Mouse (Mus musculus): ENCODE measurements around the gene Tpbgl.
A peak's percentile ranks its signal among the peaks of the same experiment; 100 is the strongest.

Gene Tpbgl

GRCm38 (mm10) chr7:99642078-99642477 lies 15.2 kb upstream of the Tpbgl start:
- DNase-seq (ENCODE audit: low spot score in 2 of 2): no peak

- DNase-seq (ENCODE audit: low spot score in 2 of 2): no peak
Measured at GRCm38 (mm10) chr7:99641245-99641644, 14.3 kb upstream of the Tpbgl start.

DNA sequence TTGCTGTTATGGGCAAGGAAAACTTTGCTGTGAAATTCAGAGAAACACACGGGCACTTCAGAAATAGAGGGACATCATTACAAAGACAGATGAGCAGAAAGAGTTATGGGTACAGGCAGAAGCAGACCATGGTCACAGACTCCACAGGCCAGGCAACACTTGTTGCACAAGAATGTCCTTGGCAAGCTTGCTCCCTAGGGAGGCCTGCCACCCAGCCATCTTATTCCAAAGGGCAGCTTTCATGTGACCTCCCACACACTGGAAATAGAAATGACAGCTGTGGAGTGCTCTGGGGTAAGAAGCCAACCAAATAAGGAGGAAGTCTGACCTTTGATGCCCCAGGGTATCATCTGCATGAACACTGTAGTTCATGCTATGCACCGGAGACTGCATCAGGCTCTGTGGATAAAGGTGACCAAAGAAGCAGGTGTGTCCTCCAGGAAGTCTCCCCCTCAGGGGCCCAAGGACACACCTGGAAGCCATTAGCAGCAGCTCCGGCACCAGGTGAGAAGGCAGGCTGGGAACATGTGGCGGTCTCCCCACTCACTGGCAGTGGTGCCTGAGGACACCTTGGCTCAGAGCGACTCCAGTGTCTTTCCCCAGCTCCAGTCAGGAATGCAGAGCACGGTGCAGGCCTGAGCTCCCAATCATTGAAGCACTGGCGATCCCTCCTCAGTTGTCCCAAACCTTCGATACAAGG lies 7.2 kb upstream of the Tpbgl start:
- DNase-seq (ENCODE audit: low spot score in 2 of 2): no peak

- no peak for DNase-seq (ENCODE audit: low spot score in 2 of 2)
Measured at GRCm38 (mm10) chr7:99632286-99632685, 5.4 kb upstream of the Tpbgl start.

DNA sequence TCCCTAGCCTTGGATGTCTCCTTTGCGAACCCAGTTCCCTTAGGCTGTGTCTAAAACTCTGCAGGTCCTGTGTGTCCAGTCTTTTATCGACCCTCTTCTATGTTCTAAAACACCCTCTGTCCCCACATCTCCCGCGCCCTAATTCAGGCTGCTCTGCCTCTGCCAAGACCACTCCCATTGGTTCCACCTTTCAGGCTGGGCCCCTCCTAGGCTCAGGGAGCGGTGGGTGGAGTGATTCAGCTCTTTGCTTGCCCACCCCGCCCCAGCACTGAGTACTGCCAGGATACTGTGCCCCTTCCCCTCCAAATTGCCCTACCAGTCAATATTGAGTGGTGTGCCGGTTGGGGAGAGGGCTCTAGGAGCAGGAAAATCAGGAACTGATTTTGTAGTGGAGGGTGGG lies 463 bp upstream of the Tpbgl start:
- no peak for DNase-seq (ENCODE audit: low spot score in 2 of 2)

DNA sequence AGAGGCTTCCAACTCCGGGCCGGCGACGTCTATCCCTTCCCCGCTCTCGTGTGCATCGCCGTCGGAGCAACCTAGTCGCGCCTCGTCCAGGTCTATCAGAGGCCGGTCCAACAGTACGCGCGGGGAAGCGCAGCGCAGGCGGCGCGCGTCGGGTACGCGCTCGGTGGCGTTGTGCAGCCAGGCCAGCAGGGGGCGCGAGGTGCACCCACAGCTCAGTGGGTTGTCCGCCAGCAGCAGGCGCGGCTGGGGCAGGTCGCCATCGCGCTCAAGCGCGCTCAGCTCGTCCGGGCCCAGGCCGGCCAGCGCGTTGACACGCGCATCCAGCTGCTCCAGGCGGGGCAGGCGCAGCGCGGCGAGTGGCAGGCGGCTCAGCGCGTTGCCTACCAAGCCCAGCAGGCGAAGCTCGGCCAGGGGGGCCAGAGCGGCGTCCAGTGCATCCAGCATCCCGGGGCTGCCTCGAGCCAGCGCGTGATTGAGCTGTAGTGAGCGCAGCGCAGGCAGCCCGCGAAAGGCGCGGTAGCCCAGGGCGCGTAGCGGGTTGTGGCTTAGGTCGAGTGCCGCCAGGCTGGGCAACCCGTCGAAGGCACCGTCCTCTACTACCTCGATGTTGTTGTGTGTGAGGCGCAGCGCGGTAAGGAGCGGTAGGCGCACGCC lies 1.1 kb downstream of the Tpbgl start:
- peak; percentile 88 to 91 for DNase-seq (ENCODE audit: low spot score in 2 of 2)

- DNase-seq (ENCODE audit: low spot score in 2 of 2): peak; percentile 33 to 34
Measured at GRCm38 (mm10) chr7:99618860-99619259, 8.0 kb downstream of the Tpbgl start.

DNA sequence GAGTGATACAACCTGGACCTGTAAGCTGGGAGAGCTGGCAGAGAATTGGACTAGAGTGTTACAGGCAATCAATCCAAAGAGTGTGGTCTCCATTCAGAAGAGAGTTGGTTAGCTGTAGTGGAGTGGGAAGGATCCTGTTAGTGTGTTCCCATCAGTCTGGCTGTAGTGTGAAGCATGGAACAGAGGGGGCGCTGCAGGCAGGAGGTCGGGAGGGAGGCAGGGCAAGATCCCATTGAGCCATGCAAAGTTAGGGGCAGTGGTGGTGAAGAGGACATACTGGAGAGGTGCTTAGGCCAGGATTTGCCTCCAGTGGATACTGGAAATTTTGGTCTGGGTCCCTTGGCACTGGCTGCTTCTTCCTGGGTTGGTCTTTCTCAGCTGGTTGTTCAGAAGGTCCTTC lies 8.6 kb downstream of the Tpbgl start:
- no peak for DNase-seq (ENCODE audit: low spot score in 2 of 2)

- no peak for DNase-seq (ENCODE audit: low spot score in 2 of 2)
Measured at GRCm38 (mm10) chr7:99607632-99608031, 19.3 kb downstream of the Tpbgl start.

DNA sequence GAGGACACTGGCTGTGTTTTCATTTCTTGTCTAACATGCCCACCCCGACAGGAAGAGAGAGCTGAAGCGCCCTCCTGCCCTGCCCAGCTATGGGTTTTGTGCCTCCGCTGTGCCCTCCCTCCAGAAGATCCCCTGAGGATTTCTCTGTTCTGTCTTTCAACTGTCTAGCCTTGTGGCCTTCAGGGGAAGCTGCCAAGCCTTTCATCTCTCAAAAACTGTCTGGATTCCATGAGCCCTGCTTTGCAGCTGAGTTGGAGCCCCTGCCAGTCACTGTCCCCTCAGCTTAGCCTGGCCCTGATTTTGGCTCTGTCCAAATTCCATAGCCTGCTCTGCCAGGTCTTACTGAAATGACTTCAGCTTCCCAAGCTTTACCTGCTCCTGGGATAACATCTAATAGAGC lies 20.1 kb downstream of the Tpbgl start:
- no peak for DNase-seq (ENCODE audit: low spot score in 2 of 2)

DNA sequence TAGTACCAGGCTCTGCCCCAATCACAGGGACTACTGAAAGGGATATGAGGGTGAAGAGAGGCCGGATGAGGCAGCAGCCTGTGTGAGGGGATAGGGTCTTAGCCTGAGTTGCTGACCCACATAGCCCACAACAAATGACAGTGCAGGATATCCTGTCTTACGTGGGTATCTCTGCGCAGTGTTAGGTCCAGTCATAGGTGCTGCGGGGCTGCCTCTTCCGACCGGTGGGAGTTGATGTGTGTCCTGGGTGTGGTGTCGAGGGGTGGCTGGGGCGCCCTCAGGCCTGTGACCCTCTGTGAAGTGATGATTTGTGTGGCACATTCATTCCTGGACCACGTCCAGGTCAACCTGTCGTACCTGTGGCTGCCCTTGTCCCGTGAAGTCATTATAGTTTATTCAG lies 20.6 kb downstream of the Tpbgl start:
- no peak for DNase-seq (ENCODE audit: low spot score in 2 of 2)

- no peak for DNase-seq (ENCODE audit: low spot score in 2 of 2)
Measured at GRCm38 (mm10) chr7:99605058-99605457, 21.8 kb downstream of the Tpbgl start.

- no peak for DNase-seq (ENCODE audit: low spot score in 2 of 2)
Measured at GRCm38 (mm10) chr7:99603875-99604662, 22.8 kb downstream of the Tpbgl start.

DNA sequence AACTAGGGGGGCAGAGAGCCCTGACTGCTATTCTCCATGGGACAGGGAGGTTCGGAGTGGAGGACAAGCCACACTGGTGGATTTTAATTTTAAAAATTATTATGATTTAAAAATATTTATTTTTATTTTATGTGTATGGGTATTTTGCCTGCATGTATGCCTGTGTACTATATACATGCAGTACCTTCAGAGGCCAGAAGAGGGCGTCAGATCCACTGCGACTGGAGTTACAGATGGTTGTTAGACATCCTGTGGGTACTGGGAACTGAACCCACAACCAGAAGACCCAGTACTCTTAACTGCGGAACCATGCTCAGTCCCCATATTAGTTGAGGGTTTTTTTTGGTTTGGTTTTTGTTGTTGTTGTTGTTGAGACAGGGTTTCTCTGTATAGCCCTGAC lies 28.2 kb downstream of the Tpbgl start:
- DNase-seq (ENCODE audit: low spot score in 2 of 2): no peak

DNA sequence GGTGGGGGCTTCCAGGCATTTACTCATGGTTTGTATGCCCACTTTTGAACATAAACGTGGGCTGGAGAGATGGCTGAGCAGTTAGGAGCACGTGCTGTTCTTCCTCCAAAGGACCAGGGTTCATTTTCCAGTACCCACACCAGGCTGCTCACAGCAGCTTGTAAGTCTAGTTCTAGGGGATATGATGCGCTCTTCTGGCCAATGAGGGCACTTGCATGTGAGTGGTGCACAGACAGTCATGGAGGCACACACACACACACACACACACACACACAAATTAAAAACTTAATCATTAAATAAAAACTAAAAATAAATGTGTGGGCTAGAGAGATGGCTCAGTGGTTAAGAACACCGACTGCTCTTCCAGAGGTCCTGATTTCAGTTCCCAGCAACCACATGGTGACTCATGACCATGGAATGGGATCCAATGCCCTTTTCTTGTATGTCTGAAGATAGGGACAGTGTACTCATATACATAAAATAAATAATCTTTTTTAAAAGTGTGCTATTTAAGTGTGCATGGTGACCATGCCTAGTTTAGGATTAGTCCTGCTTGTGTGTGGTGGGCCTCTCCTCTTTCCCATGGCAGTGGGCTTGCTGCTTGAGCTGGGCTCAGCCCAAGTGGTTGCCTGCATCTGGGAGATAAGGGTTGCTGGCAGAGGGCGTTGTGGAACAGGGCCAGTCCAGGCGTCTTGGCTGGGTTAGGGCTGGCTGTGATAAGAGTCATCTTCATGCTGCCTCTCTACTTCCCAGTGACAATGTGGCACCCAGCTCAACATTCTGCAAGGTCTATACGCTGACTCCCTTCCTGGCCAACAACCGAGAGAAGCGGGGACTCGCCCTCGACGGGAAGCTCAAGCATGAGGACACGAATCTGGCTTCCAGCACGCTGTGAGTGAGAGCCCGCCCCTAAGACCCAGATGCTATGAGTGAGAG lies 32.8 kb downstream of the Tpbgl start:
- DNase-seq (ENCODE audit: low spot score in 2 of 2): no peak

- DNase-seq (ENCODE audit: low spot score in 2 of 2): no peak
Measured at GRCm38 (mm10) chr7:99592669-99593068, 34.2 kb downstream of the Tpbgl start.

GRCm38 (mm10) chr7:99590646-99591045 lies 36.3 kb downstream of the Tpbgl start:
- no peak for DNase-seq (ENCODE audit: low spot score in 2 of 2)

DNA sequence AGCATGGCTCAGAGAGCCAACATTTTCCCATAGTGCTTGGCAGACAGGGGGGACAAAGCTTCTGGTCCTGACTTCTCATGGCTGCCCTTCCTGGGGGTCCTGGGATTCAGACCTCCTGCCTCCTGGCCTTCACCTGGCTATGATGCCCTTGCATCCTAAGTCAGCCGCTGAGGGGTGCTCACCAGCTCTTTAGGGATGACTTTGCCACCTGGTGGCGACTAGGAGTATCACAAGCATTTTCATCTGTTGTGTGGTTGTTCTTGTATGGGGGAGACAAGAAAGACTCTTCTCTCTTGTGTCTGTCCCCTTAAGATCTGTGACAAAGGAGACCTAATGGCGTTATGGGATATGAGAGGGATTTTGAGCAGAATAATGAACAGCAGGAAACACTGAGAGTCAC lies 36.8 kb downstream of the Tpbgl start:
- DNase-seq (ENCODE audit: low spot score in 2 of 2): peak; percentile 69 to 83

- DNase-seq (ENCODE audit: low spot score in 2 of 2): no peak
Measured at GRCm38 (mm10) chr7:99585976-99586375, 40.9 kb downstream of the Tpbgl start.

- DNase-seq (ENCODE audit: low spot score in 2 of 2): no peak
Measured at GRCm38 (mm10) chr7:99583625-99584024, 43.3 kb downstream of the Tpbgl start.

DNA sequence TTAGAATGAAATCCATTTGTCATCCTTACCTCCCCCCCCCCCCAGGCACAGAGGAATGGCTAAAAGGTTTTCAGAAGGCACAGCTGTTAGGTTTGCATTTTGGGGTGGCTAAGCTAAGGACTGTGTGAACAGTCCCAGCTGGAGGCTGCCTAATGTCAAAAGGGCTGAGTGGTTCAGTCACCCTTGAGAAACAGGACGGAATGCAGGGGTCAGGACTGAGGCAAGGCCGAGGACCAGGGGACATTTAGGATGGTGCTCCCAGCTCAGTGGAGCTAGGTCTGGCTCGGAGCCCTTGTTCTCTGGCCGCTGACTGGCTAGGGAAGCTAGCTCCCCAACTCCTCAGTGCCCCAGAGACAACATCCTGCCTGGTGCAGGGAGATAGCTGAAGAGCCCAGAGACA lies 44.0 kb downstream of the Tpbgl start:
- DNase-seq (ENCODE audit: low spot score in 2 of 2): no peak

DNA sequence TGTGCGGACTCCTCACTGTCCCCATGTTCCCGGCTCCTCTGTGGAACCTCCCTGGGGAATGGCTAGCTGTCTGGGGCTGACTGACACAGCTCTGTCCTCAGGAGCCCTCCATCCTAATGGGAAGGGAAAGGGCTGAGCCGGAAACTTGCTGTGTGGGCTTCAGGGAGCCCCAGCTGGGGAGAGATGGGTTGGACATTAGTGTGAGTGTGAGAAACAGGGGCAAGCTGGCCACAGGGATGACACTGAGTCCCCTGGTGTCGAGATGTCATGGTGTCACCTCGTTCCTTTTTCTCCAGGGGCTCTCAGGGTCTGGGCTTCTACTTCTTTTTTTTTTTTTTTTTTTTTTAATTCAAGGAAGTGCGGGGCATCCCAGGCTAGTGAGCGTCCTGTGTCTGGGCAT lies 44.6 kb downstream of the Tpbgl start:
- DNase-seq (ENCODE audit: low spot score in 2 of 2): no peak
